Mouse (Mus musculus): Measurements from ENCODE around the gene 2900026A02Rik. TPM values are rescaled to one million over a fixed set of nuclear protein-coding genes. Genes with fewer than 3 reads are reported as not detected.

Gene 2900026A02Rik
- polyA plus RNA-seq, 1 experiment = 8.6 TPM

- DNase-seq (ENCODE audit: low read depth) = no peak
- TF ChIP-seq POLR2A (IDR thresholded peaks at IDR 0.05; ENCODE audit: borderline replicate concordance, extremely low read depth, insufficient read depth, insufficient read length, poor library complexity, severe bottlenecking) (no peak), CTCF (IDR thresholded peaks at IDR 0.05; ENCODE audit: borderline replicate concordance, extremely low read depth, insufficient read depth, insufficient read length) (no peak)
Measured at GRCm38 (mm10) chr5:113106594-113106993, 114.4 kb downstream of the 2900026A02Rik start.

GRCm38 (mm10) chr5:113105481-113105880 is 115.6 kb downstream of the 2900026A02Rik start:
- TF ChIP-seq POLR2A (IDR thresholded peaks at IDR 0.05; ENCODE audit: borderline replicate concordance, extremely low read depth, insufficient read depth, insufficient read length, poor library complexity, severe bottlenecking) = no peak
- no peak for TF ChIP-seq CTCF (IDR thresholded peaks at IDR 0.05; ENCODE audit: borderline replicate concordance, extremely low read depth, insufficient read depth, insufficient read length)
- DNase-seq (ENCODE audit: low read depth) = no peak

- TF ChIP-seq POLR2A (IDR thresholded peaks at IDR 0.05; ENCODE audit: borderline replicate concordance, extremely low read depth, insufficient read depth, insufficient read length, poor library complexity, severe bottlenecking) (no peak), CTCF (IDR thresholded peaks at IDR 0.05; ENCODE audit: borderline replicate concordance, extremely low read depth, insufficient read depth, insufficient read length) (no peak)
- DNase-seq (ENCODE audit: low read depth) = no peak
Measured at GRCm38 (mm10) chr5:113105035-113105434, 116.0 kb downstream of the 2900026A02Rik start.

- DNase-seq (ENCODE audit: low read depth) = peak; percentile 59
- TF ChIP-seq POLR2A (IDR thresholded peaks at IDR 0.05; ENCODE audit: borderline replicate concordance, extremely low read depth, insufficient read depth, insufficient read length, poor library complexity, severe bottlenecking) (no peak), CTCF (IDR thresholded peaks at IDR 0.05; ENCODE audit: borderline replicate concordance, extremely low read depth, insufficient read depth, insufficient read length) (no peak)
Measured at GRCm38 (mm10) chr5:113102455-113102854, 118.6 kb downstream of the 2900026A02Rik start.

GRCm38 (mm10) chr5:113101457-113101856 is 119.6 kb downstream of the 2900026A02Rik start:
- DNase-seq (ENCODE audit: low read depth) = no peak
- TF ChIP-seq POLR2A (IDR thresholded peaks at IDR 0.05; ENCODE audit: borderline replicate concordance, extremely low read depth, insufficient read depth, insufficient read length, poor library complexity, severe bottlenecking) = no peak
- TF ChIP-seq CTCF (IDR thresholded peaks at IDR 0.05; ENCODE audit: borderline replicate concordance, extremely low read depth, insufficient read depth, insufficient read length) = no peak

- TF ChIP-seq CTCF (IDR thresholded peaks at IDR 0.05; ENCODE audit: borderline replicate concordance, extremely low read depth, insufficient read depth, insufficient read length) (no peak), POLR2A (IDR thresholded peaks at IDR 0.05; ENCODE audit: borderline replicate concordance, extremely low read depth, insufficient read depth, insufficient read length, poor library complexity, severe bottlenecking) (no peak)
Measured at GRCm38 (mm10) chr5:113100422-113100821, 120.6 kb downstream of the 2900026A02Rik start.

GRCm38 (mm10) chr5:113099546-113099945 is 121.5 kb downstream of the 2900026A02Rik start:
- TF ChIP-seq POLR2A (IDR thresholded peaks at IDR 0.05; ENCODE audit: borderline replicate concordance, extremely low read depth, insufficient read depth, insufficient read length, poor library complexity, severe bottlenecking) (no peak), CTCF (IDR thresholded peaks at IDR 0.05; ENCODE audit: borderline replicate concordance, extremely low read depth, insufficient read depth, insufficient read length) (peak; percentile 100)
- peak; percentile 93 for DNase-seq (ENCODE audit: low read depth)

More at GRCm38 (mm10) chr5:113100422-113100821, 120.6 kb downstream of the 2900026A02Rik start:
- DNase-seq (ENCODE audit: low read depth) = no peak

- no peak for TF ChIP-seq CTCF (IDR thresholded peaks at IDR 0.05; ENCODE audit: borderline replicate concordance, extremely low read depth, insufficient read depth, insufficient read length)
- no peak for TF ChIP-seq POLR2A (IDR thresholded peaks at IDR 0.05; ENCODE audit: borderline replicate concordance, extremely low read depth, insufficient read depth, insufficient read length, poor library complexity, severe bottlenecking)
Measured at GRCm38 (mm10) chr5:113097551-113097950, 123.5 kb downstream of the 2900026A02Rik start.

GRCm38 (mm10) chr5:113095456-113095855 is 125.6 kb downstream of the 2900026A02Rik start:
- TF ChIP-seq CTCF (IDR thresholded peaks at IDR 0.05; ENCODE audit: borderline replicate concordance, extremely low read depth, insufficient read depth, insufficient read length) (no peak), POLR2A (IDR thresholded peaks at IDR 0.05; ENCODE audit: borderline replicate concordance, extremely low read depth, insufficient read depth, insufficient read length, poor library complexity, severe bottlenecking) (no peak)
- no peak for DNase-seq (ENCODE audit: low read depth)

More at GRCm38 (mm10) chr5:113097551-113097950, 123.5 kb downstream of the 2900026A02Rik start:
- no peak for DNase-seq (ENCODE audit: low read depth)

GRCm38 (mm10) chr5:113092406-113092805 is 128.6 kb downstream of the 2900026A02Rik start:
- no peak for TF ChIP-seq CTCF (IDR thresholded peaks at IDR 0.05; ENCODE audit: borderline replicate concordance, extremely low read depth, insufficient read depth, insufficient read length)
- TF ChIP-seq POLR2A (IDR thresholded peaks at IDR 0.05; ENCODE audit: borderline replicate concordance, extremely low read depth, insufficient read depth, insufficient read length, poor library complexity, severe bottlenecking) = no peak
- DNase-seq (ENCODE audit: low read depth) = no peak

- peak; percentile 81 for TF ChIP-seq CTCF (IDR thresholded peaks at IDR 0.05; ENCODE audit: borderline replicate concordance, extremely low read depth, insufficient read depth, insufficient read length)
- TF ChIP-seq POLR2A (IDR thresholded peaks at IDR 0.05; ENCODE audit: borderline replicate concordance, extremely low read depth, insufficient read depth, insufficient read length, poor library complexity, severe bottlenecking) = no peak
- peak; percentile 55 for DNase-seq (ENCODE audit: low read depth)
Measured at GRCm38 (mm10) chr5:113091162-113091561, 129.9 kb downstream of the 2900026A02Rik start.

- no peak for DNase-seq (ENCODE audit: low read depth)
- TF ChIP-seq CTCF (IDR thresholded peaks at IDR 0.05; ENCODE audit: borderline replicate concordance, extremely low read depth, insufficient read depth, insufficient read length) = no peak
- TF ChIP-seq POLR2A (IDR thresholded peaks at IDR 0.05; ENCODE audit: borderline replicate concordance, extremely low read depth, insufficient read depth, insufficient read length, poor library complexity, severe bottlenecking) = no peak
Measured at GRCm38 (mm10) chr5:113090750-113091149, 130.3 kb downstream of the 2900026A02Rik start.

Data from brain, embryonic 14.5 days (tissue).